In genomic region chr16:52107836-52108235, GRCm38 (mm10) we compare ENCODE assay signal across 25 mouse cellular contexts.
A peak's percentile ranks its signal among the peaks of the same experiment; 100 is the strongest.
DNase-seq lines count a peak whose midpoint lies in the region; ATAC-seq lines count a peak whose summit lies in the region.
"Had no signal": no experiment of that assay in that cellular context is flagged by ENCODE, and none has a peak within 500 bp of the region (broad histone marks: within the 10 kb centered on the region; RNA-seq: fewer than 3 reads in every experiment).

No protein-coding gene starts in this region.

- peaks cover 6% of the 10 kb centered on the region; the same call in 1 of the 2 replicates for H3K4me1 ChIP-seq in forebrain, embryonic 10.5 days
- H3K4me1 ChIP-seq: forebrain, embryonic 12.5 days; forebrain, embryonic 15.5 days; intestine, embryonic 15.5 days had no signal

- H3K27ac ChIP-seq in forebrain, embryonic 10.5 days: no peak overlapping the region
- H3K27ac ChIP-seq: embryonic facial prominence, embryonic 12.5 days; embryonic facial prominence, embryonic 15.5 days; forebrain, embryonic 12.5 days; forebrain, embryonic 15.5 days; hindbrain, embryonic 10.5 days; hindbrain, embryonic 13.5 days; hindbrain, postnatal 0 days; intestine, embryonic 15.5 days had no signal

- ATAC-seq in inflammation-experienced regulatory T-cells, adult 6 months: peak; percentile 85
- ATAC-seq: forebrain, embryonic 15.5 days; hindbrain, postnatal 0 days; intestine, embryonic 15.5 days; Patski had no signal

- WGBS in forebrain, embryonic 10.5 days: 94% methylated on average over 5 of the region's 5 CpGs

- peaks cover 13% of the 10 kb centered on the region for H3K36me3 ChIP-seq in forebrain, embryonic 10.5 days (replicated peaks)
- H3K36me3 ChIP-seq: intestine, embryonic 15.5 days had no signal

- no peaks in the 10 kb centered on the region for H3K27me3 ChIP-seq in forebrain, embryonic 10.5 days (ENCODE audit: poor library complexity, severe bottlenecking)
- H3K27me3 ChIP-seq: embryonic facial prominence, embryonic 12.5 days; embryonic facial prominence, embryonic 15.5 days; forebrain, embryonic 12.5 days; forebrain, embryonic 15.5 days; hindbrain, embryonic 13.5 days; intestine, embryonic 15.5 days; Patski had no signal

- H3K4me3 ChIP-seq in forebrain, embryonic 10.5 days: no peak overlapping the region
- H3K4me3 ChIP-seq: embryonic facial prominence, embryonic 12.5 days; embryonic facial prominence, embryonic 15.5 days; forebrain, embryonic 12.5 days; forebrain, embryonic 15.5 days; hindbrain, embryonic 10.5 days; hindbrain, embryonic 13.5 days; intestine, embryonic 15.5 days had no signal

- H3K9me3 ChIP-seq in forebrain, embryonic 10.5 days: no peaks in the 10 kb centered on the region
- H3K9me3 ChIP-seq: embryonic facial prominence, embryonic 12.5 days; embryonic facial prominence, embryonic 15.5 days; forebrain, embryonic 12.5 days; forebrain, embryonic 15.5 days; hindbrain, embryonic 10.5 days; hindbrain, embryonic 13.5 days; intestine, embryonic 15.5 days had no signal

- peak; percentile 39 for DNase-seq in 416B (ENCODE audit: low read depth)
- peak; percentile 45 for DNase-seq in CD4-positive, CD25-positive, alpha-beta regulatory T cell, adult 2 months (ENCODE audit: low read depth, low spot score)
- DNase-seq in Muller cell, postnatal 12 days (ENCODE audit: inconsistent ontology term): peak; percentile 32
- no peak for DNase-seq in forebrain, embryonic 10.5 days (ENCODE audit: extremely low spot score, low spot score)
- no peak for DNase-seq in testis, postnatal 10 days (ENCODE audit: low spot score)
- no peak for DNase-seq in urinary bladder, postnatal 36 days (ENCODE audit: low spot score in 2 of 2)
- DNase-seq: adrenal gland, adult 2 months; adrenal gland, postnatal 14 days; cerebellum, adult 11 months; cerebellum, adult 2 months; cerebellum, adult 9-11 months; cerebellum, postnatal 25 days; gastrocnemius, postnatal 25 days; heart, postnatal 36 days; kidney, adult 11 months had no signal

Comparison
In these comparisons a context has a peak if more than half of its experiments do, and no peak if none do; other contexts are left out.
1. DNase-seq: peak in 416B (single experiment), CD4-positive, CD25-positive, alpha-beta regulatory T cell, adult 2 months (single experiment) and Muller cell, postnatal 12 days (single experiment); none in forebrain, embryonic 10.5 days (single experiment), testis, postnatal 10 days (single experiment) and urinary bladder, postnatal 36 days (0 of 2).